Mouse (Mus musculus) olfactory bulb, adult 2 months (tissue): ENCODE measurements at regions not wholly inside any gene's neighbourhood (a gene's known extent, or its start where the extent isn't known, plus 50 kb on each side); places are given as distances from the start of the nearest gene placed in this dataset.

Experiments
- CTCF ChIP-seq: fragments of 200-500 bp; IDR thresholded peaks from 2 replicates; pipeline ENCODE4 v1.5.1; 2012; ENCODE audit warnings: low read depth, mild to moderate bottlenecking, low read length, moderate library complexity; ENCODE audit not compliant: insufficient read depth
- POLR2A ChIP-seq: fragments of 200-500 bp; IDR thresholded peaks from 2 replicates; pipeline ENCODE4 v1.6.1; 2012; ENCODE audit warnings: mild to moderate bottlenecking, low read depth, low read length, moderate library complexity; ENCODE audit not compliant: insufficient read depth

DNA sequence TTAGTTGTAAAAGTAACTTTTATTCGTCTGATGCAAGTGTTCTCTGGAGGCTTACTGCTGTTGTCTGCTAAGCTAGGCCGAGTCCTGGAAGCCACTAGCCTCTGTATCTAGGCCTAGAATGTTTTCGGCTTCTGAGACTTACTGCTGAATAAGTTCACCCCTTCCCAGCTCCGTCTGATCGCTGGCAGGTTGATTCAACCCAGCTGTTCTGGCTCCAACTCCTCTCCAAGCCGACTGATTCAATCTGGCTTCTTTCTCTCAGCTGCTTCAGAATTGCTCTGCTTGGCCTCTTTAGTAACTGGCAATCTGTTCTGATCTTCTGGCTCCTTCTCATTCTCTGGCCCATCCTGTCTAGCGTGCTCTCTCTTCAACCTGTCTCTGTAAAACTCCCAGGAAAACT, 285.6 kb downstream of the Vrk1 start:
- TF ChIP-seq POLR2A (no peak), CTCF (no peak)
